Mouse (Mus musculus): ENCODE measurements around the gene Lair1. TPM values are rescaled to one million over a fixed set of nuclear protein-coding genes. Genes with fewer than 3 reads are reported as not detected.

Gene Lair1
- polyA plus RNA-seq, 1 experiment from 2014 or later = 2.1 TPM

Other genes starting within 250 kb of the Lair1 start
- not detected in 2 replicates for gene Gm15448, start 237.5 kb downstream of the Lair1 start, polyA plus RNA-seq (2014; fragmentation: Nextera tagmentation; extraction: Ambion mirVana)
- gene Pira2, start 218.2 kb downstream of the Lair1 start, polyA plus RNA-seq (2014; fragmentation: Nextera tagmentation; extraction: Ambion mirVana) = 0.07 and 0.19 TPM in 2 replicates
- gene Gm14548, start 165.1 kb downstream of the Lair1 start, polyA plus RNA-seq (2014; fragmentation: Nextera tagmentation; extraction: Ambion mirVana) = 0.15 and 0.24 TPM in 2 replicates
- gene Lilra6, start 147.7 kb downstream of the Lair1 start, polyA plus RNA-seq (2014; fragmentation: Nextera tagmentation; extraction: Ambion mirVana) = 0.11 and 0.13 TPM in 2 replicates
- gene Ttyh1, start 56.2 kb upstream of the Lair1 start, polyA plus RNA-seq (2014; fragmentation: Nextera tagmentation; extraction: Ambion mirVana) = 5.2 and 7.1 TPM in 2 replicates
- 48.2 and 51.4 TPM in 2 replicates for gene Leng8, start 73.8 kb upstream of the Lair1 start, polyA plus RNA-seq (2014; fragmentation: Nextera tagmentation; extraction: Ambion mirVana)
- gene Leng9, start 87.2 kb upstream of the Lair1 start, polyA plus RNA-seq (2014; fragmentation: Nextera tagmentation; extraction: Ambion mirVana) = 2.4 and 2.7 TPM in 2 replicates
- gene Cdc42ep5, start 101.7 kb upstream of the Lair1 start, polyA plus RNA-seq (2014; fragmentation: Nextera tagmentation; extraction: Ambion mirVana) = 58.5 and 62.4 TPM in 2 replicates
- gene Lilra5, start 174.6 kb upstream of the Lair1 start, polyA plus RNA-seq (2014; fragmentation: Nextera tagmentation; extraction: Ambion mirVana) = 0.11 and 0.16 TPM in 2 replicates